Mouse (Mus musculus) kidney, embryonic 14.5 days (tissue): ENCODE data around the gene Celf1. TPM values are rescaled to one million over a fixed set of nuclear protein-coding genes. Genes with fewer than 3 reads are reported as not detected.
"Not testable (repeated sequence)": the region's sequence is repeated elsewhere in the genome, so short reads cannot be mapped to it uniquely, and the experiment has no call there.

Source experiments
- ATAC-seq: fragments of 200-750 bp; cut with Nextera tagmentation; 2 replicates; pipeline ENCODE4 v1.8.0; 2017; ENCODE audit warnings: moderate number of reproducible peaks, mild to moderate bottlenecking, moderate TSS enrichment, moderate library complexity; ENCODE audit not compliant: low FRiP score, low TSS enrichment
- H3K27ac ChIP-seq: fragments of 300-500 bp; sonication (generic); 2 replicates; pipeline ENCODE4 v1.5.1; 2014; ENCODE audit warnings: low read depth, mild to moderate bottlenecking, low read length, moderate library complexity, mixed read lengths
- H3K27me3 ChIP-seq: fragments of 300-500 bp; sonication (generic); 2 replicates; pipeline ENCODE4 v1.6.1; 2014; ENCODE audit warnings: mild to moderate bottlenecking, low read length; ENCODE audit not compliant: control insufficient read depth, insufficient read depth
- H3K36me3 ChIP-seq: fragments of 300-500 bp; sonication (generic); 2 replicates; pipeline ENCODE4 v1.6.1; 2014; ENCODE audit warnings: low read length, mixed read lengths; ENCODE audit not compliant: control insufficient read depth, insufficient read depth
- H3K4me1 ChIP-seq: fragments of 300-500 bp; sonication (generic); 2 replicates; pipeline ENCODE4 v1.6.1; 2014; ENCODE audit warnings: low read length, mixed read lengths; ENCODE audit not compliant: control insufficient read depth, insufficient read depth
- H3K4me2 ChIP-seq: fragments of 300-500 bp; sonication (generic); replicated peaks from 2 replicates; pipeline ENCODE4 v1.6.1; 2014; ENCODE audit warnings: low read depth, mild to moderate bottlenecking, low read length
- H3K4me3 ChIP-seq: fragments of 300-500 bp; sonication (generic); 2 replicates; pipeline ENCODE4 v1.5.1; 2014; ENCODE audit warnings: mild to moderate bottlenecking, low read length
- H3K9ac ChIP-seq: fragments of 300-500 bp; sonication (generic); 2 replicates; pipeline ENCODE4 v1.6.1; 2014; ENCODE audit warnings: low read depth, mild to moderate bottlenecking, low read length, moderate library complexity
- H3K9me3 ChIP-seq: fragments of 300-500 bp; sonication (generic); 2 replicates; pipeline ENCODE4 v1.6.1; 2016; ENCODE audit warnings: low read length; ENCODE audit not compliant: control insufficient read depth
- WGBS: fragments of 180-500 bp; shearing (Covaris S2); extraction: QIAGEN DNeasy Blood & Tissue Kit; methylation state at CpG from one replicate; pipeline ENCODE4 v1.1.7; 2014; 5-methylcytosine and 5-hydroxymethylcytosine counted together
- polyA plus RNA-seq: library from polyadenylated mRNA; unstranded; fragments of >200 nt; fragmentation: Nextera tagmentation; extraction: Ambion mirVana; gene quantifications from 2 replicates; pipeline ENCODE4 v1.2.1, GENCODE M21; 2014

The Celf1 gene
- polyA plus RNA-seq, 1 experiment from 2014 or later = 77.6 TPM

DNA sequence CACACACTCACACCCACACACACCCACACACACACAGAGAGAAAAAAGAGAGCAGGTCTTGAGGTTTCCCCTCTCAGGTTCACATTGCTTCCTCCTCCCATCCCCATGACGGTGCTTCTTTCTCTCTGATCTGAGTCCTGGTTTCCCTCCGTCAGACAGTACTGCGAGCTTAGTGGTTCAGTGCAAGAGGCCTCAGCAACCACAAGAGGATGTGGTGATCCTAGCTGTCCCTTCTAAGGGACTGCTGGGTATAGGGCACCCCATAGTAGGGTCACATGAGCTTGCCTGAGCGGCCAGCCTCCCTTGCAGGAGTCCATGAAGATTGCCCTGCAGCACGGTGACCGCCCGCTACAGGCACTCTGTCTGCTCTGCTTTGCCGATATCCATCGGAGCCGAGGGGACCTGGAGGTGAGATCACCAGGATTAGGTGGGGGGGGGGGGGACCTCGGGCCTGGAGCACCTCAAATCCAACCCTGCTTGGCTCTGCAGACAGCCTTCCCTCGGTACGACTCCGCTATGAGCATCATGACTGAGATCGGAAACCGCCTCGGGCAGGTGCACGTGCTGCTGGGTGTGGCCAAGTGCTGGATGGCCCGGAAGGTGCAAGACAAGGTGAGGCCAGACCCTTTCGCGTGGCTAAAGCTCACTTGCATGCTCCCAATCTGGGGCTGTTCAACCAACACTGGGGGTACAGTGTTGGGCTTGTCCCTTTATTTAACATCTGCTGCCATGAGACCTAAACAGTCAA is 102.6 kb downstream of the Celf1 start:
- Histone ChIP-seq H3K9me3 (no peaks in the 10 kb centered on the region), H3K27ac (no peak overlapping the region), H3K4me3 (no peak overlapping the region), H3K4me1 (no peaks in the 10 kb centered on the region), H3K27me3 (no peaks in the 10 kb centered on the region), H3K36me3 (no peaks in the 10 kb centered on the region), H3K4me2 (no peak overlapping the region), H3K9ac (no peak overlapping the region)
- ATAC-seq = peak; percentile 17; the same call in 1 of the 2 replicates
- 63% methylated on average over 21 of the region's 21 CpGs for WGBS

DNA sequence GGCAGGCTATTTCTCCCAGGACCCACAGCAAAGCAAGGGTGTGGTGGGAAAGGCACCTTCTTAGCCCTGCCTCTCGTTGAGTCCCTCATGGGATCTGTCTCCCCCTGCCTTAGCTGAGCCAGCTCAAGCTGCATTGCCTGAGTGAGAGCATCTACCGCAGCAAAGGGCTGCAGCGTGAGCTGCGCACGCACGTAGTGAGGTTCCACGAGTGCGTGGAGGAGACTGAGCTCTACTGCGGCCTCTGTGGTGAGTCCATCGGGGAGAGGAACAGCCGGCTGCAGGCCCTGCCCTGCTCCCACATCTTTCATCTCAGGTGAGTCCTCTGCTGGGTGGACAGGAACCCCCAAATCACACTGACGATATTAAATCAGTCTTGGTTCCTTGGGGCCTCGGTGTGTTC is 104.5 kb downstream of the Celf1 start:
- H3K36me3 ChIP-seq = no peaks in the 10 kb centered on the region
- H3K4me1 ChIP-seq = no peaks in the 10 kb centered on the region
- no peak overlapping the region for H3K4me3 ChIP-seq
- WGBS = 77% methylated on average over 13 of the region's 13 CpGs
- no peak overlapping the region for H3K27ac ChIP-seq
- no peaks in the 10 kb centered on the region for H3K9me3 ChIP-seq
- H3K27me3 ChIP-seq = no peaks in the 10 kb centered on the region
- H3K4me2 ChIP-seq = no peak overlapping the region
- ATAC-seq = no peak
- no peak overlapping the region for H3K9ac ChIP-seq

DNA sequence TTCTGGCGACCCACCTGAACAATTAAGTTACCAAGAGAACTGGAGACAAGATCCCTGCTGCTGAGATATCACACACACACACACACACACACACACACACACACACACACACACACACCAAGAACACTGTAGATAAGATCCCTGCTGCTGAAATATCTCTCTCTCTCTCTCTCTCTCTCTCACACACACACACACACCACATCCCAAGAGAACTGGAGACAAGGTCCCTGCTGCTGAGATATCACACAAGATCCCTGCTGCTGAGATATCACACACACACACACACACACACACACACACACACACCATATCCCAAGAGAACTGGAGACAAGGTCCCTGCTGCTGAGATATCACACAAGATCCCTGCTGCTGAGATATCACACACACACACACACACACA is 105.6 kb downstream of the Celf1 start:
- H3K36me3 ChIP-seq, H3K4me2 ChIP-seq, H3K4me3 ChIP-seq, H3K27me3 ChIP-seq, H3K4me1 ChIP-seq, ATAC-seq, H3K9ac ChIP-seq, H3K27ac ChIP-seq, H3K9me3 ChIP-seq: not testable (repeated sequence)
- WGBS = 96% methylated on average over 1 of the region's 1 CpGs

DNA sequence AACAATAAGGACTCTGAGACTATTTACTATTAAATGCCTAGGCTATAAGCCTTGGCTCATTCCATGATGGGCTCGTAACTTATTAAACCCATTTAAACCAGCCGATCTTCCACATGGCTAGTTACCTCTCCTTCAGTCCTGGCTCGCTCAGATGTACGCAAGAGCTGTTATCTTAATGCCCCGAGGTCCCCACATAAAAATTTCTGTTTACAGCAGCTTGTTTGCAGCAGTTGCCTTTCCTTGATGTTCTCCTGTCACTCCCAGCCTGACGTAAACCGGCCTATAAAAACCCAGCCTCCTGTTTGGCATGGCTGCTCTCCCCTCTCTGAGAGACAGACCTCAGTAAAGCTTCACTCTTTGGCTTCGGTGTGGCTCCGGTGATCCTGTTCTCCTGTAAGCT is 107.2 kb downstream of the Celf1 start:
- H3K9me3 ChIP-seq = no peaks in the 10 kb centered on the region
- no peaks in the 10 kb centered on the region for H3K27me3 ChIP-seq
- ATAC-seq = peak; percentile 39; the same call in 1 of the 2 replicates
- no peaks in the 10 kb centered on the region for H3K4me1 ChIP-seq
- no peak overlapping the region for H3K9ac ChIP-seq
- WGBS = 61% methylated on average over 9 of the region's 9 CpGs
- H3K4me2 ChIP-seq = 0 out of 2 replicates have a peak overlapping the region, but pooled peaks have one; percentile 9
- H3K27ac ChIP-seq = peak overlapping the region; percentile 44; the same call in 1 of the 2 replicates
- no peak overlapping the region for H3K4me3 ChIP-seq
- H3K36me3 ChIP-seq = no peaks in the 10 kb centered on the region

DNA sequence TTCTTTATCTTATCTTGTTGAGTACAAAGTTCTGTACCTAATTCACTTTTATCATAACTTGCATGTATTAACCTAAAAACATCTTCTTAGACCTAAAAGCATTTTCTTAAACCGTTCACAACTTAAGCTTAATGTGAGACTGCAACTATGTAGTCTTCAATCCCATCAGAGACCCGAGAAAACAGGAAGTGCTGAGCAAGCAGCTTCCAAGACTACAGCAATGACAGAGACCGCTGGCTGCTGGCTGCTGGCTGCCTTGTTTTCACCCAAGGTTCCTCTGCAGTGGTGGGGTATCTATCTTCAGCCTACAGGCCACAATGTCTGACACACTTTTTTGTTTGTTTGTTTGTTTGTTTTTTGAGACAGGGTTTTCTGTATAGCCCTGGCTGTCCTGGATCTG is 111.7 kb downstream of the Celf1 start:
- H3K4me3 ChIP-seq = no peak overlapping the region
- peaks cover 7% of the 10 kb centered on the region; the same call in 1 of the 2 replicates for H3K4me1 ChIP-seq
- no peak overlapping the region for H3K9ac ChIP-seq
- H3K4me2 ChIP-seq = no peak overlapping the region
- no peaks in the 10 kb centered on the region for H3K9me3 ChIP-seq
- ATAC-seq = no peak
- WGBS = 75% methylated on average over 3 of the region's 3 CpGs
- H3K36me3 ChIP-seq = peaks cover 16% of the 10 kb centered on the region
- H3K27me3 ChIP-seq = no peaks in the 10 kb centered on the region
- H3K27ac ChIP-seq = no peak overlapping the region

DNA sequence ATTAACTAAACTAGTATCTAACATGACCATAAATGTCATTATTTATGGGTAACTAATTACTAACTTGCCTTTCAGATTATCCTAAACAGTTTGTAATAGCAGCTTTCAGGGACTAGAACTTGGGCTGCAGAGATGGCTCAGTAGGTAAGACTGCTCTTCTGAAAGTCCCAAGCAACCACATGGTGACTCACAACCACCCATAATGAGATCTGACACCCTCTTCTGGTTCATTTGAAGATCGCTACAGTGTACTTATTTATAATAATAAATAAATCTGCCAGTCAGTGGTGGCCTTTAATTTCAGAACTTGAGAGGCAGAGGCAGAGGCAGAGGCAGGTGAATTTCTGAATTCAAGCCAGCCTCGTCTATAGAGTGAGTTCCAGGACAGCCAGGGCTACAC is 112.6 kb downstream of the Celf1 start:
- no peak overlapping the region for H3K4me3 ChIP-seq
- no peak overlapping the region for H3K9ac ChIP-seq
- no peak overlapping the region for H3K27ac ChIP-seq
- peaks cover 25% of the 10 kb centered on the region for H3K36me3 ChIP-seq
- no peaks in the 10 kb centered on the region for H3K27me3 ChIP-seq
- ATAC-seq = no peak
- peaks cover 7% of the 10 kb centered on the region; the same call in 1 of the 2 replicates for H3K4me1 ChIP-seq
- H3K9me3 ChIP-seq = no peaks in the 10 kb centered on the region
- H3K4me2 ChIP-seq = peak overlapping the region; percentile 53
- 55% methylated on average over 2 of the region's 2 CpGs for WGBS

DNA sequence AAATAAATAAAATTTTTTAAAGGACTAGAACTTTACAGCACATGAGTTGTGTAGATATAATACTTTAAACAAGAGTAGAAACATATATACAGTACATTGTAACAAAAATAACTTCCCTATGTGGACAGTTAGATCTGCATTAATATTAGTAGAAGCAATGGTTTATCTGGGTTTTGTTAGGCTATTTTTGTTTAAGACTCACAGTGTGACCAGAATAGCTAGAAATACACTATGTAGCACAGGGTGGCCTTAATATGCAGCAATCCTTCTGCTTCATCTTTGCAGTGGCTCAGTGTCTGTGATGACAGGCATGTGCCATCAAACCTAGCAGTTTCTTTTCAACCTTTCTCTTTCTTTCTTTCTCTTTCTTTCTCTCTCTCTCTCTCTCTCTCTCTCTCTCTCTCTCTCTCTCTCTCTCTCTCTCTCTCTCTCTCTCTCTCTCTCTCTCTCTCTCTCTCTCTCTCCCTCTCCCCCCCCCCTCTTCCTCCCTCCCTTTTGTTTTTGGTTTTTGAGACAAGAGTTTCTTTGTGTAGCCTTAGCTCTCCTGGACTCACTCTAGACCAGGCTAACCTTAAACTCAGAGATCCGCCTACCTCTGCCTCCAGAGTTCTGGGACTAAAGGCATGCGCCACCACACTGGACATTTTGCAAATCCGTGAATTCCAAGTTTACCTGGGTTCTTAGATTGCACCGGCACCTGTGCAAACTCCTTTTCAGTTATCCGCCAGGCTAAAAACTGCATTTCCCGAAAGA is 113.2 kb downstream of the Celf1 start:
- peak overlapping the region; percentile 72 for H3K9ac ChIP-seq
- peaks cover 31% of the 10 kb centered on the region for H3K36me3 ChIP-seq
- H3K4me2 ChIP-seq = peak overlapping the region; percentile 53
- H3K27me3 ChIP-seq = no peaks in the 10 kb centered on the region
- H3K4me1 ChIP-seq = peaks cover 7% of the 10 kb centered on the region; the same call in 1 of the 2 replicates
- H3K9me3 ChIP-seq = no peaks in the 10 kb centered on the region
- peak overlapping the region; percentile 63; the same call in 1 of the 2 replicates for H3K27ac ChIP-seq
- 0% methylated on average over 6 of the region's 6 CpGs for WGBS
- ATAC-seq = no peak; the same call in 1 of the 2 replicates
- H3K4me3 ChIP-seq = peak overlapping the region; percentile 96

DNA sequence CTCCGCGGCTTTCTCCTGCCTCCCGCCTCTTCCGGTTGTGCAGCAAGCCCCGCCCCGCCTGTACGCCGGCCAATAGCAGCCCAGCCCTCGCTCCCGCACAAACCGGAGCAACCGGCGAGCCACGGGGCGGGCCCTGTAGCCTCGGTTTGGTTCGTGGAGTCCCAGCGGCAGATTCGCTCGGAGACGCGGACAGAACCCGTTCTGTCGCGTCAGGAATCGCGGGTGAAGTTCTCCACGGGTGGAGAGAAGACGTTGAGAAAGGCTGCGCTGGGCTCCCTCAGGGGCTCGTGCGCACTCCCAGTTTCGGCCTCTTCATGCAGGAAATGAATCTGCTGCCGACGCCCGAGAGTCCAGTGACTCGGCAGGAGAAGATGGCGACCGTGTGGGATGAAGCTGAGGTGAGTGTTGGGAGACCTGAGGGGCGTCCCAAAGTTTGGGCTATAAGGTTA is 113.8 kb downstream of the Celf1 start, which contains the start of gene Psmc3:
Gene Psmc3, plus strand, starts transcription at position 76 of the 449 bp plus-strand sequence.
- WGBS = under 1% methylated on average over 40 of the region's 40 CpGs
- Histone ChIP-seq H3K9me3 (no peaks in the 10 kb centered on the region), H3K27me3 (no peaks in the 10 kb centered on the region), H3K27ac (peak within 1 kb of the TSS; percentile 63), H3K36me3 (peaks cover 37% of the 10 kb centered on the region), H3K4me3 (peak within 1 kb of the TSS; percentile 96), H3K4me2 (peak within 1 kb of the TSS; percentile 92), H3K4me1 (peaks cover 7% of the 10 kb centered on the region; the same call in 1 of the 2 replicates), H3K9ac (peak within 1 kb of the TSS; percentile 72)
- ATAC-seq = peak; percentile 98

DNA sequence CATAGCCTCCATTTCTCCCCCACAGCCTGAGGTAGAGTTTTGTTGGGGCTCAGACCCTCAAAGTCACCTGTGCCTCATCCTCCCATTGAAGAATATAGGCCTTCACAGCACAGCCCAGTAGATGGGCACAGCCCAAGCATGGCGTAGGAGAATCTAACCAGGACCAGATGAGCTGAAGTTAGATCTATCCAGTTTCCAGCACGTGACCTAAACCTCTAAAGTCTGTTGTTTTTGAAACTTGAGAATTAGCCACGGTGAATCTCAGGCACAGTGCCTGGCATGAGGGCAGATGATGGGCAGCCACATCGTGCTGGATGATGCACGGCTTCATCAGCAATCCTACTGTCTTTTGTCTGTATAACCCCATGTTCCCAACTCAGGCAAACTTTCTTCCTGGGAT is 118.3 kb downstream of the Celf1 start:
- 58% methylated on average over 5 of the region's 5 CpGs for WGBS
- H3K36me3 ChIP-seq = peaks cover 76% of the 10 kb centered on the region

More for the DNA sequence above, 118.3 kb downstream of the Celf1 start:
- Histone ChIP-seq H3K4me3 (no peak overlapping the region), H3K9ac (no peak overlapping the region), H3K27ac (no peak overlapping the region), H3K4me1 (peaks cover 7% of the 10 kb centered on the region; the same call in 1 of the 2 replicates), H3K27me3 (no peaks in the 10 kb centered on the region), H3K9me3 (no peaks in the 10 kb centered on the region), H3K4me2 (no peak overlapping the region)
- ATAC-seq = no peak
